Mouse (Mus musculus): ENCODE measurements around the gene Gm44973. TPM values are rescaled to one million over a fixed set of nuclear protein-coding genes. Genes with fewer than 3 reads are reported as not detected.

Gene Gm44973
- total and polyA plus RNA-seq, 2 experiments, result 0.55 TPM; not detected in 1

GRCm38 (mm10) chr7:5081939-5082338 is 66.6 kb downstream of the Gm44973 start:
- H3K36me3 ChIP-seq (ENCODE audit: control insufficient read depth, insufficient read depth, low read length), result peaks cover 26% of the 10 kb centered on the region
- H3K9ac ChIP-seq (ENCODE audit: low read depth, low read length), result no peak overlapping the region
- DNase-seq (ENCODE audit: extremely low read depth, low read depth, low spot score), result no peak
- H3K27ac ChIP-seq (replicated peaks; ENCODE audit: insufficient read depth, low read depth, low read length), result no peak overlapping the region
- peaks cover 26% of the 10 kb centered on the region for H3K4me1 ChIP-seq (ENCODE audit: control insufficient read depth, insufficient read depth, low read length)
- 74% methylated on average over 2 of the region's 2 CpGs for WGBS
- peaks cover 33% of the 10 kb centered on the region for H3K79me2 ChIP-seq (ENCODE audit: control insufficient read depth, insufficient read depth, low read length)
- H3K27me3 ChIP-seq (ENCODE audit: control insufficient read depth, insufficient read depth, low read length), result no peaks in the 10 kb centered on the region
- no peak overlapping the region for H3K4me3 ChIP-seq (ENCODE audit: insufficient read depth, low read depth, low read length)
- no peak for TF ChIP-seq CTCF (IDR thresholded peaks at IDR 0.05; ENCODE audit: low read depth, low read length)
- TF ChIP-seq POLR2A (IDR thresholded peaks at IDR 0.05; ENCODE audit: extremely low read depth, insufficient read depth, low read length), result no peak

Other genes starting within 250 kb of the Gm44973 start
- not detected in 2 replicates for gene Fam71e2, start 244.2 kb upstream of the Gm44973 start, total RNA-seq (2014; rRNA removed)
- gene Fam71e2, start 244.2 kb upstream of the Gm44973 start, polyA plus RNA-seq (2012; rRNA removed), result not detected in 2 replicates
- gene Il11, start 232.6 kb upstream of the Gm44973 start, total RNA-seq (2014; rRNA removed), result not detected in 2 replicates
- gene Il11, start 232.6 kb upstream of the Gm44973 start, polyA plus RNA-seq (2012; rRNA removed), result 0.09 TPM in 1 of 2 replicates, not detected in the other
- gene Tmem190, start 232.6 kb upstream of the Gm44973 start, total RNA-seq (2014; rRNA removed), result not detected in 2 replicates
- gene Tmem190, start 232.6 kb upstream of the Gm44973 start, polyA plus RNA-seq (2012; rRNA removed), result not detected in 2 replicates
- 16.4 and 17.3 TPM in 2 replicates for gene Tmem238, start 225.8 kb upstream of the Gm44973 start, total RNA-seq (2014; rRNA removed)
- gene Tmem238, start 225.8 kb upstream of the Gm44973 start, polyA plus RNA-seq (2012; rRNA removed), result 73.2 and 92.1 TPM in 2 replicates
- 58.4 and 69.2 TPM in 2 replicates for gene Rpl28, start 222.6 kb upstream of the Gm44973 start, total RNA-seq (2014; rRNA removed)
- 211 and 226 TPM in 2 replicates for gene Rpl28, start 222.6 kb upstream of the Gm44973 start, polyA plus RNA-seq (2012; rRNA removed)
- gene Ube2s, start 202.9 kb upstream of the Gm44973 start, total RNA-seq (2014; rRNA removed), result 22.4 and 24.2 TPM in 2 replicates
- gene Ube2s, start 202.9 kb upstream of the Gm44973 start, polyA plus RNA-seq (2012; rRNA removed), result 45.9 and 74.3 TPM in 2 replicates
- gene Shisa7, start 170.8 kb upstream of the Gm44973 start, total RNA-seq (2014; rRNA removed), result under 0.01 TPM in 1 of 2 replicates, not detected in the other
- gene Shisa7, start 170.8 kb upstream of the Gm44973 start, polyA plus RNA-seq (2012; rRNA removed), result 0.02 and 0.12 TPM in 2 replicates
- 23.6 and 40.2 TPM in 2 replicates for gene Isoc2b, start 145.2 kb upstream of the Gm44973 start, total RNA-seq (2014; rRNA removed)
- gene Isoc2b, start 145.2 kb upstream of the Gm44973 start, polyA plus RNA-seq (2012; rRNA removed), result 24.0 and 34.6 TPM in 2 replicates
- gene Isoc2a, start 138.3 kb upstream of the Gm44973 start, total RNA-seq (2014; rRNA removed), result 54.3 and 63.5 TPM in 2 replicates
- gene Isoc2a, start 138.3 kb upstream of the Gm44973 start, polyA plus RNA-seq (2012; rRNA removed), result 103 and 110 TPM in 2 replicates
- not detected in 2 replicates for gene Gm36210, start 109.0 kb upstream of the Gm44973 start, total RNA-seq (2014; rRNA removed)
- gene Gm36210, start 109.0 kb upstream of the Gm44973 start, polyA plus RNA-seq (2012; rRNA removed), result 0.13 TPM in 1 of 2 replicates, not detected in the other
- 0.55 and 0.74 TPM in 2 replicates for gene Zfp628, start 100.3 kb upstream of the Gm44973 start, total RNA-seq (2014; rRNA removed)
- 6.2 and 8.3 TPM in 2 replicates for gene Zfp628, start 100.3 kb upstream of the Gm44973 start, polyA plus RNA-seq (2012; rRNA removed)
- gene Nat14, start 93.5 kb upstream of the Gm44973 start, total RNA-seq (2014; rRNA removed), result 0.20 and 0.28 TPM in 2 replicates
- gene Nat14, start 93.5 kb upstream of the Gm44973 start, polyA plus RNA-seq (2012; rRNA removed), result 0.66 and 0.75 TPM in 2 replicates
- 0.07 and 0.18 TPM in 2 replicates for gene Ssc5d, start 89.7 kb upstream of the Gm44973 start, total RNA-seq (2014; rRNA removed)
- gene Ssc5d, start 89.7 kb upstream of the Gm44973 start, polyA plus RNA-seq (2012; rRNA removed), result 0.14 and 0.26 TPM in 2 replicates
- gene Sbk2, start 51.1 kb upstream of the Gm44973 start, total RNA-seq (2014; rRNA removed), result not detected in 2 replicates
- 0.12 TPM in 1 of 2 replicates, not detected in the other for gene Sbk2, start 51.1 kb upstream of the Gm44973 start, polyA plus RNA-seq (2012; rRNA removed)
- not detected in 2 replicates for gene Sbk3, start 44.3 kb upstream of the Gm44973 start, total RNA-seq (2014; rRNA removed)
- gene Sbk3, start 44.3 kb upstream of the Gm44973 start, polyA plus RNA-seq (2012; rRNA removed), result not detected in 2 replicates
- 1.2 TPM in 2 replicates for gene Zfp579, start 19.3 kb upstream of the Gm44973 start, total RNA-seq (2014; rRNA removed)
- 10.8 and 13.0 TPM in 2 replicates for gene Zfp579, start 19.3 kb upstream of the Gm44973 start, polyA plus RNA-seq (2012; rRNA removed)
- gene Zfp524, start 1.1 kb upstream of the Gm44973 start, total RNA-seq (2014; rRNA removed), result 6.7 and 10.7 TPM in 2 replicates
- gene Zfp524, start 1.1 kb upstream of the Gm44973 start, polyA plus RNA-seq (2012; rRNA removed), result 38.3 and 41.1 TPM in 2 replicates
- gene Fiz1, start 799 bp upstream of the Gm44973 start, total RNA-seq (2014; rRNA removed), result 6.2 and 6.8 TPM in 2 replicates
- 18.0 and 19.3 TPM in 2 replicates for gene Fiz1, start 799 bp upstream of the Gm44973 start, polyA plus RNA-seq (2012; rRNA removed)
- 4.1 and 4.3 TPM in 2 replicates for gene Zfp865, start 4.9 kb downstream of the Gm44973 start, total RNA-seq (2014; rRNA removed)
- gene Zfp865, start 4.9 kb downstream of the Gm44973 start, polyA plus RNA-seq (2012; rRNA removed), result 11.2 and 14.6 TPM in 2 replicates
- 0.20 and 0.28 TPM in 2 replicates for gene Ccdc106, start 5.1 kb downstream of the Gm44973 start, total RNA-seq (2014; rRNA removed)
- 0.30 and 0.35 TPM in 2 replicates for gene Ccdc106, start 5.1 kb downstream of the Gm44973 start, polyA plus RNA-seq (2012; rRNA removed)
- 0.28 TPM in 1 of 2 replicates, not detected in the other for gene 4632433K11Rik, start 18.6 kb downstream of the Gm44973 start, total RNA-seq (2014; rRNA removed)
- not detected in 2 replicates for gene 4632433K11Rik, start 18.6 kb downstream of the Gm44973 start, polyA plus RNA-seq (2012; rRNA removed)
- 2.4 and 2.8 TPM in 2 replicates for gene Zfp784, start 22.9 kb downstream of the Gm44973 start, total RNA-seq (2014; rRNA removed)
- 2.7 and 2.9 TPM in 2 replicates for gene Zfp784, start 22.9 kb downstream of the Gm44973 start, polyA plus RNA-seq (2012; rRNA removed)
- gene Zfp580, start 36.0 kb downstream of the Gm44973 start, total RNA-seq (2014; rRNA removed), result 0.18 and 0.20 TPM in 2 replicates
- 1.9 and 2.2 TPM in 2 replicates for gene Zfp580, start 36.0 kb downstream of the Gm44973 start, polyA plus RNA-seq (2012; rRNA removed)
- gene U2af2, start 46.6 kb downstream of the Gm44973 start, total RNA-seq (2014; rRNA removed), result 30.4 and 35.2 TPM in 2 replicates
- 70.6 and 90.4 TPM in 2 replicates for gene U2af2, start 46.6 kb downstream of the Gm44973 start, polyA plus RNA-seq (2012; rRNA removed)
- 54.2 and 81.8 TPM in 2 replicates for gene Epn1, start 64.7 kb downstream of the Gm44973 start, total RNA-seq (2014; rRNA removed)
- gene Epn1, start 64.7 kb downstream of the Gm44973 start, polyA plus RNA-seq (2012; rRNA removed), result 203 and 212 TPM in 2 replicates
- gene Rfpl4, start 101.5 kb downstream of the Gm44973 start, total RNA-seq (2014; rRNA removed), result not detected in 2 replicates
- not detected in 2 replicates for gene Rfpl4, start 101.5 kb downstream of the Gm44973 start, polyA plus RNA-seq (2012; rRNA removed)
- 1.7 and 2.7 TPM in 2 replicates for gene Rasl2-9, start 110.5 kb downstream of the Gm44973 start, total RNA-seq (2014; rRNA removed)
- 0.45 TPM in 2 replicates for gene Rasl2-9, start 110.5 kb downstream of the Gm44973 start, polyA plus RNA-seq (2012; rRNA removed)
- gene Vmn1r55, start 134.2 kb downstream of the Gm44973 start, total RNA-seq (2014; rRNA removed), result not detected in 2 replicates
- gene Vmn1r55, start 134.2 kb downstream of the Gm44973 start, polyA plus RNA-seq (2012; rRNA removed), result not detected in 2 replicates
- not detected in 2 replicates for gene Vmn1r56, start 181.3 kb downstream of the Gm44973 start, total RNA-seq (2014; rRNA removed)
- gene Vmn1r56, start 181.3 kb downstream of the Gm44973 start, polyA plus RNA-seq (2012; rRNA removed), result not detected in 2 replicates
- not detected in 2 replicates for gene Vmn1r57, start 203.0 kb downstream of the Gm44973 start, total RNA-seq (2014; rRNA removed)
- not detected in 2 replicates for gene Vmn1r57, start 203.0 kb downstream of the Gm44973 start, polyA plus RNA-seq (2012; rRNA removed)